Mouse (Mus musculus) hindbrain, embryonic 11.5 days (tissue): ENCODE results near the gene Serhl. TPM values are rescaled to one million over a fixed set of nuclear protein-coding genes. Genes with fewer than 3 reads are reported as not detected.
A peak's percentile ranks its signal among the peaks of the same experiment; 100 is the strongest.
"Not testable (repeated sequence)": the region's sequence is repeated elsewhere in the genome, so short reads cannot be mapped to it uniquely, and the experiment has no call there.

Experiments
- ATAC-seq: fragments of 200-750 bp; cut with Nextera tagmentation; 2 replicates; pipeline ENCODE4 v1.8.0; 2017; ENCODE audit warnings: mild to moderate bottlenecking, moderate TSS enrichment, moderate library complexity; ENCODE audit not compliant: low FRiP score
- DNase-seq: peaks from one replicate; pipeline ENCODE4 v3.0.0-alpha.2; 2015; ENCODE audit warnings: low spot score
- H3K27ac ChIP-seq: fragments of 300-500 bp; sonication (generic); 2 replicates; pipeline ENCODE4 v1.5.1; 2014; ENCODE audit warnings: mild to moderate bottlenecking, low read depth, low read length
- H3K27me3 ChIP-seq: fragments of 300-500 bp; sonication (generic); 2 replicates; pipeline ENCODE4 v1.6.1; 2014; ENCODE audit warnings: mild to moderate bottlenecking, low read length, moderate library complexity, mixed read lengths; ENCODE audit not compliant: control insufficient read depth, insufficient read depth
- H3K36me3 ChIP-seq: fragments of 300-500 bp; sonication (generic); 2 replicates; pipeline ENCODE4 v1.6.1; 2014; ENCODE audit warnings: mild to moderate bottlenecking, low read length, moderate library complexity, mixed read lengths; ENCODE audit not compliant: control insufficient read depth, insufficient read depth
- H3K4me1 ChIP-seq: fragments of 300-500 bp; sonication (generic); replicated peaks from 2 replicates; pipeline ENCODE4 v1.6.1; 2014; ENCODE audit warnings: low read length, mixed read lengths; ENCODE audit not compliant: control insufficient read depth, insufficient read depth
- H3K4me2 ChIP-seq: fragments of 300-500 bp; sonication (generic); replicated peaks from 2 replicates; pipeline ENCODE4 v1.6.1; 2014; ENCODE audit warnings: mild to moderate bottlenecking, low read depth, low read length
- H3K4me3 ChIP-seq: fragments of 300-500 bp; sonication (generic); 2 replicates; pipeline ENCODE4 v1.5.1; 2014; ENCODE audit warnings: low read depth, low read length
- H3K9ac ChIP-seq: fragments of 300-500 bp; sonication (generic); 2 replicates; pipeline ENCODE4 v1.6.1; 2014; ENCODE audit warnings: low read depth, low read length
- H3K9me3 ChIP-seq: fragments of 300-500 bp; sonication (generic); 2 replicates; pipeline ENCODE4 v1.6.1; 2016; ENCODE audit warnings: low read length; ENCODE audit not compliant: control insufficient read depth
- WGBS: fragments of 180-500 bp; shearing (Covaris S2); extraction: QIAGEN DNeasy Blood & Tissue Kit; methylation state at CpG from one replicate; pipeline ENCODE4 v1.1.7; 2014; 5-methylcytosine and 5-hydroxymethylcytosine counted together
- polyA plus RNA-seq: library from polyadenylated mRNA; unstranded; fragments of >200 nt; fragmentation: Nextera tagmentation; extraction: Ambion mirVana; gene quantifications from 2 replicates; pipeline ENCODE4 v1.2.1, GENCODE M21; 2014

The Serhl gene
- polyA plus RNA-seq, 1 experiment from 2014 or later = 40.2 TPM

DNA sequence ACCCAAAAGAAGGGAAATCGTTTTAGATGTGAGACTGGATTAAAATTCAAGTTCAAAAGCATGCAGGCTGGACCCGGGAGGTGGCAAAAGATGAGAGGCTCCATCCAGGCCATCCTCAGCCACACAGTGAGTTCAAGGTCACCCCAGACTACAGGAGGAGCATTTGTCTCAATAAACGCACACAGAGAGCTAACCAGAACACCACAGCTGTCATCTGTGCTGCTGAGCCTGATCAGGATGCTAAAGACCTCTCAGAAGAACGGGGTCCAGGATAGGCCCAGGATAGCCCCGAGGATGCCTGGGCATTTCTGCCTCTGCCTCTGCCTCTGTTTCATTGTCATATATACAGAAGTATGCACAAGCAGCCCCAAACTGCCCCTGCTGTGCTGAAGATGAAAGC, 33.7 kb upstream of the Serhl start:
- H3K9me3 ChIP-seq = no peaks in the 10 kb centered on the region
- 35% methylated on average over 5 of the region's 5 CpGs for WGBS
- no peak for DNase-seq
- H3K4me1 ChIP-seq = 0 out of 2 replicates have a peak, but pooled peaks cover 6% of the 10 kb centered on the region
- H3K27ac ChIP-seq = 0 out of 2 replicates have a peak overlapping the region, but pooled peaks have one; percentile 82
- no peaks in the 10 kb centered on the region for H3K36me3 ChIP-seq
- H3K9ac ChIP-seq = no peak overlapping the region
- ATAC-seq = no peak
- H3K4me3 ChIP-seq = no peak overlapping the region
- H3K4me2 ChIP-seq = no peak overlapping the region
- no peaks in the 10 kb centered on the region; the same call in 1 of the 2 replicates for H3K27me3 ChIP-seq

DNA sequence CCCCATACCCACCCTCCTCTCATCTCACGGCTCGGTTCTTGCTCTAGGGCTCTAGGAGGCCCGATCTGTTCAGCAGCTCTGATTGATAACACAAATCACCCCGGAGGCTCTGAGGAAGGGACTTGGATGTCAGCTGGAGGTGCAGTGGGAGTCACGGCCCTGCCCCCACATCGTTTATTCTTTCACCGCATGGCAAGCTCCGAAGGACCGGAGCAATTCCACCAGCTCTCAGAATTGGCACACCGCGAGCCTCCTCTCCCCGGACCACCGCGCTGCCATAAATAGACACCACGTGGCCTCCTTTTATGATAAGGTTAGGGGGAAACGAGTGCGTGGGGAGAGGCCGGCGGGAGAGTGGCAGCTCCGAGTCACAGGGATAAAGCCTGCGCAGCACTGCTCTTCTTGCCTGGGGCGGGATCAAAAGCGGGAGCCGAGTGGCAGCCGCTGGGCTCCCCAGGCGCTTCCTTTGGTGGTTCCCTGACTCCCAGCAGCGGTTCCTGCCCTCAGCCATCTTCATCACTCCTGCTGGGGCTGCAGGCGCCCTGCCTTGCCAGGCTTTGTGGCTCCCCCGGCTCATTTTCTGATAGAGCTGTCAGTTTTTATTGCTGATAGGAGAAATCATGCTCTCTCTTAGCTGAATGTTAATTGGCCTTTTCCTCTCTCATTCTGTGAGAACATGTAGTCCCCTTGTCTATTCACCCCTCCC, 32.8 kb upstream of the Serhl start:
- no peaks in the 10 kb centered on the region; the same call in 1 of the 2 replicates for H3K27me3 ChIP-seq
- WGBS = under 1% methylated on average over 28 of the region's 29 CpGs
- ATAC-seq (peak; percentile 78), DNase-seq (peak; percentile 68)
- peak overlapping the region; percentile 64 for H3K4me2 ChIP-seq
- H3K9me3 ChIP-seq = no peaks in the 10 kb centered on the region
- peak overlapping the region; percentile 35 for H3K4me3 ChIP-seq
- H3K4me1 ChIP-seq = 0 out of 2 replicates have a peak, but pooled peaks cover 9% of the 10 kb centered on the region
- peak overlapping the region; percentile 82 for H3K27ac ChIP-seq
- peak overlapping the region; percentile 59 for H3K9ac ChIP-seq
- H3K36me3 ChIP-seq = no peaks in the 10 kb centered on the region

DNA sequence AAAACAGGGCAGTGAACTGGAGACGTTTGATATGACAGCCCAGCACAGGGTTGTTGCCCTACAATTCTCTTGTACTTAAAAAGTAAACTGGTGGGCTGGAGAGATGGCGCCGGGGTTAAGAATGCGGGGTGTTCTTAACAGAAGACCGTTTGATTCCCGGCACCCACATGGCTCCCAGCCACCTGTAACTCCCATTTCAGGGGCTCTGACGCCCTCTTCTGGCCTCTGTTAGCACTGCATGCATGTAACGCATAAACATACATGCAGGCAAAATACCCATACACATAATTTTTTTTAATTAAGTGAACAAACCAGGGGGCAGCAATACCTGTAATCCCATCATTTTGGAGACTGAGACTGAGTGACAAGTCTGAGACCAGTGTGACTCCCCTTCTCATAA, 31.8 kb upstream of the Serhl start:
- Histone ChIP-seq H3K4me1 (0 out of 2 replicates have a peak, but pooled peaks cover 9% of the 10 kb centered on the region), H3K4me3 (no peak overlapping the region), H3K27ac (peak overlapping the region; percentile 82), H3K4me2 (no peak overlapping the region), H3K9ac (no peak overlapping the region), H3K36me3 (no peaks in the 10 kb centered on the region), H3K27me3 (no peaks in the 10 kb centered on the region; the same call in 1 of the 2 replicates), H3K9me3 (no peaks in the 10 kb centered on the region)
- 66% methylated on average over 8 of the region's 8 CpGs for WGBS
- ATAC-seq (no peak), DNase-seq (peak; percentile 40)

DNA sequence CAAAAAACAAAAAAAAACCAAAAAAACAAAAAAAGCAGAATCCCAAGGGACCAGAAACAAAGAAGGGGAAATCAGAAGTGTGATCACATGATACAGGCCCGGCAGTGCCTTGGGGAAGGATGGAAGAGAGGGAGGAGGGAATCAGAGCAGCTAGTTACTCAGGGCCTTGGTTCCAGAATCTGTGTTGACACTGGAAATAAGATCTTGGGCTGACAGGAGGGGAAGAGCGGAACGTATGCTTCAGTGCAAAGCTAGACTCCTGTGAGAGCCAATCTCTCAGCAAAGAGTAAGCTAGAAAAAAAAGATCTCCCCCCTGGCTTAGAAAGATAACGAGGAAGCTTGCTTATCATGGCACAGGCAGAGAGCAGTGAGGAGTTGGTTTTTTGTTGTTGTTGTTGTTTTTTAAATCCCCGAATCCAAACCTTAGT, 30.1 kb upstream of the Serhl start:
- Histone ChIP-seq H3K36me3 (no peaks in the 10 kb centered on the region), H3K9ac (no peak overlapping the region), H3K27me3 (no peaks in the 10 kb centered on the region; the same call in 1 of the 2 replicates), H3K4me1 (0 out of 2 replicates have a peak, but pooled peaks cover 9% of the 10 kb centered on the region), H3K4me2 (no peak overlapping the region), H3K9me3 (no peaks in the 10 kb centered on the region), H3K4me3 (no peak overlapping the region), H3K27ac (no peak overlapping the region)
- DNase-seq (peak; percentile 49), ATAC-seq (no peak)
- WGBS = 42% methylated on average over 5 of the region's 5 CpGs

DNA sequence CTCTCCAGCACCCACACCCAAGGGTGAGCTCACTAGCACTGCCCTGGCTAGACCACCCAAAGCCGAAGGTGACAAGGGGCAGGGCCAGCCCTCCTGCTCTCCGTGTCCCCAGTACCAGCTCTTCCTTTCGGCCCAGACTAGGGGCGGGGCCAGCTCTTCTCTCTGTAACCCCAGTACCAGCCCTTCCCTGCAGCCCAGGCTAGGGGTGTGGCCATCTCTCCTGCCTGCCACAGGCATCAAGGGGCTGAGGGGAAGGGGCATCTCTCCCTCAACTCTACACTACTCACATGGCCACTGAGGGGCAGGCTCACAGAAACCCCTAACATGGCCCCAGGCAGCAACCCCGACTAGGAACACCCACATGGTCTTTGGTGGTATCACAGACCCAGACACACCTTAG, 27.6 kb upstream of the Serhl start:
- 0 out of 2 replicates have a peak overlapping the region, but pooled peaks have one; percentile 19 for H3K9ac ChIP-seq
- ATAC-seq = 0 out of 2 replicates have a peak, but pooled peaks have one; percentile 10
- no peak overlapping the region for H3K4me3 ChIP-seq
- H3K36me3 ChIP-seq = no peaks in the 10 kb centered on the region
- no peak for DNase-seq
- 0 out of 2 replicates have a peak, but pooled peaks cover 6% of the 10 kb centered on the region for H3K4me1 ChIP-seq
- no peak overlapping the region for H3K27ac ChIP-seq
- no peak overlapping the region for H3K4me2 ChIP-seq
- H3K27me3 ChIP-seq = no peaks in the 10 kb centered on the region; the same call in 1 of the 2 replicates
- H3K9me3 ChIP-seq = no peaks in the 10 kb centered on the region
- WGBS = 15% methylated on average over 5 of the region's 5 CpGs

DNA sequence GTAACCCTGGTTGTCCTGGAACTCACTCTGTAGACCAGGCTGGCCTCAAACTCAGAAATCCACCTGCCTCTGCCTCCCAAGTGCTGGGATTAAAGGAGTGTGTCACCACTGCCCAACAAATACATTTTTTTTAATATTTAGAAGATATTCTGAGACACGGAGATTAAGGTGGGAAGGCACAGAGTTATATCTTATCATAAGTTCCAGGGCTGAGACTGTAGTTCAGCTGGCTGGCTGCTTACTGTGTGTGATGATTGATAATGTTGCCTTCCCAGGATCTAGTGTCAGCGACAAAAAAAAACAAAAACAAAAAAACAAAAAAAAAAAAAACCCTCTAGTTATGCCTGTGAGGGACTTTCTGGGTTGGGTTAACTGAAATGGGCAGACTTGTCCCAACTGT, 26.7 kb upstream of the Serhl start:
- H3K4me3 ChIP-seq, H3K9ac ChIP-seq, H3K4me1 ChIP-seq, ATAC-seq, DNase-seq, H3K9me3 ChIP-seq, H3K36me3 ChIP-seq, H3K27ac ChIP-seq, H3K4me2 ChIP-seq, H3K27me3 ChIP-seq: not testable (repeated sequence)
- WGBS = 80% methylated on average over 2 of the region's 2 CpGs

DNA sequence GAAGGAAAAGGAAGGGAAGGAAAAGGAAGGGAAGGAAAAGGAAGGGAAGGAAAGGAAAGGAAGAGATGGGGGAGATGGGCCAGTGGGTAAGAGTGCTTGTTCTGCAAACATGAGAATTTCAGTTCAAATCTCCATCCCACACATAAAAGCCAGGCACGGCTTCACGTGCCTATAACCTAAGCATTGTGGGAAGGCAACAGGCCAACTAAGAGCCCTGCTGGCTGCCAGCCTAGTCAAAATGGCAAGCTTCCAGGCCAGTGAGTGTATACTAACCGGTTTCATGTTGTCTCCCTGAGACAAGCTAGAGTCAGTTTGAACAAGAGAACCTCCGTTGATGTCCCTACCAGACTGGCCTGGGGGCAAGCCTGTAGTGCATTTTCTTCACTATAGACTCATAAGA, 23.8 kb upstream of the Serhl start:
- Histone ChIP-seq H3K9ac (no peak overlapping the region), H3K4me2 (no peak overlapping the region), H3K27me3 (no peaks in the 10 kb centered on the region), H3K9me3 (no peaks in the 10 kb centered on the region), H3K27ac (no peak overlapping the region), H3K4me3 (no peak overlapping the region), H3K36me3 (no peaks in the 10 kb centered on the region), H3K4me1 (0 out of 2 replicates have a peak, but pooled peaks cover 3% of the 10 kb centered on the region)
- 85% methylated on average over 4 of the region's 4 CpGs for WGBS
- ATAC-seq (no peak), DNase-seq (no peak)

DNA sequence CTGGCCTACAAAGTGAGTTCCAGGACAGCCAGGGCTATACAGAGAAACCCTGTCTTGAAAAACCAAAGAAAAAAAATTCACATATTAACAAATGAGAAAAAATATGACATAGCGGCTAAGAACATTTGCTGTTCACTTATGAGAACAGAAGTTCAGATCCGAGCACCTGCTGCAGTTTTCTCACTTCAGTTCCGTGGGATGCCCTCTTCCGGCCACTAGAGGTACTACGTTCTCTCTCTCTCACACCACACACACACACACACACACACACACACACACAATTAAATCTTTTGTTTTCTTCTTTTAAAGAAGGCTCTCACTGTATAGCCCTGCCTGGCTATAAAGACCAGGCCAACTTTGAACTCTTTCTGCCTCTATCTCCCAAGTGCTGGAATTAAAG, 21.0 kb upstream of the Serhl start:
- ATAC-seq (no peak), DNase-seq (no peak)
- Histone ChIP-seq H3K4me1 (no peaks in the 10 kb centered on the region), H3K4me3 (no peak overlapping the region), H3K9me3 (no peaks in the 10 kb centered on the region), H3K27ac (no peak overlapping the region), H3K9ac (no peak overlapping the region), H3K36me3 (no peaks in the 10 kb centered on the region), H3K4me2 (no peak overlapping the region), H3K27me3 (no peaks in the 10 kb centered on the region)
- 97% methylated on average over 5 of the region's 5 CpGs for WGBS

DNA sequence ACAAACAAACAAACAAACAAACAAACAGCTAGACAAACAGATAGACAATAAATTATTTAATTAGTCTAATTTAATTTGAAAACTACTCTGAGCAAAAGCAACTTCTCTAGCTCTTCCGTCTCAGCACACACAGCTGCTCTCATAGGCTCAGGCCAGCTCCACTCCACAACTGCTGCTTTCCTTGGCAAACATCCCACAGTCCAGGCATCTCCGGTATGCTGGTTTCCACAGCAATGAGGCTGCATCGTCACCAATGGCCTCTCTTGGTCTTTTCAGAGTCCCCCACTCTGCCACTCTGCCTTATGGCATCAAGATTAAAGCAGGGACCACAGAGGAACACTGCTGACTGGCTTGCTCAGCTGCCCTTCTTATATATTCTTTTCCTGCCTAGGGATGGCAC, 18.4 kb upstream of the Serhl start:
- Histone ChIP-seq H3K4me1 (no peaks in the 10 kb centered on the region), H3K27ac (no peak overlapping the region), H3K27me3 (no peaks in the 10 kb centered on the region), H3K9me3 (no peaks in the 10 kb centered on the region), H3K4me3 (no peak overlapping the region), H3K9ac (no peak overlapping the region), H3K36me3 (no peaks in the 10 kb centered on the region), H3K4me2 (no peak overlapping the region)
- no peak for DNase-seq
- ATAC-seq = no peak
- 82% methylated on average over 3 of the region's 3 CpGs for WGBS
